Mouse (Mus musculus): ENCODE results near the gene Ccdc42. TPM values are rescaled to one million over a fixed set of nuclear protein-coding genes. Genes with fewer than 3 reads are reported as not detected.

Gene Ccdc42
- total and polyA plus RNA-seq, 3 experiments, result not detected

GRCm38 (mm10) chr11:68570861-68571260 lies 16.0 kb upstream of the Ccdc42 start:
- Histone ChIP-seq H3K27me3 (replicated peaks) (peaks cover 7% of the 10 kb centered on the region), H3K27ac (ENCODE audit: insufficient read depth, low read depth) (no peak overlapping the region), H3K9ac (ENCODE audit: insufficient read depth, low read depth) (no peak overlapping the region), H3K9me3 (replicated peaks; ENCODE audit: low read length) (no peaks in the 10 kb centered on the region), H3K79me2 (replicated peaks; ENCODE audit: control insufficient read depth, extremely low read depth, insufficient read depth, poor library complexity, severe bottlenecking) (no peaks in the 10 kb centered on the region), H3K36me3 (replicated peaks in 1 of 2; ENCODE audit: control insufficient read depth in 1 of 2, insufficient read depth in 1 of 2, low read length in 1 of 2) (no peaks in the 10 kb centered on the region), H3K4me2 (ENCODE audit: insufficient read depth, low read depth, poor library complexity, severe bottlenecking) (no peak overlapping the region), H3K4me1 (ENCODE audit: control insufficient read depth in 1 of 2, insufficient read depth in 2 of 2) (peaks cover 0 to 4% of the 10 kb centered on the region in 2 experiments; a peak in 2 of 4 replicates), H3K4me3 (replicated peaks in 1 of 3; ENCODE audit: low read depth in 2 of 3, low read length in 2 of 3, poor library complexity in 1 of 3) (no peak overlapping the region)
- TF ChIP-seq MAX (IDR thresholded peaks at IDR 0.05; ENCODE audit: low read length), result no peak
- TF ChIP-seq TCF12 (IDR thresholded peaks at IDR 0.05; ENCODE audit: low read depth, low read length), result no peak
- TF ChIP-seq MEF2A (IDR thresholded peaks at IDR 0.05; ENCODE audit: borderline replicate concordance, low read depth, low read length), result no peak
- no peak for TF ChIP-seq JUN (IDR thresholded peaks at IDR 0.05; ENCODE audit: insufficient read depth, low read depth, low read length)
- TF ChIP-seq NELFE (IDR thresholded peaks at IDR 0.05; ENCODE audit: low read depth, low read length), result no peak
- TF ChIP-seq POLR2AphosphoS2 (IDR thresholded peaks at IDR 0.05; ENCODE audit: low read depth, low read length), result no peak
- no peak for DNase-seq (ENCODE audit: extremely low read depth)
- in situ Hi-C loops (cut with MboI; ENCODE audit: low pct_ligation_motif_present, low pct_unique_long_range_greater_than_20kb, low sequenced_read_pairs) (loop anchor here (10.0 kb wide), 1 partner anchor 304 kb away; the partner anchor contains the start of gene Ndel1), dilution Hi-C loops (cut with MboI; ENCODE audit: extremely low pct_ligation_motif_present, extremely low pct_unique_long_range_greater_than_20kb, low sequenced_read_pairs) (no loop called here)

GRCm38 (mm10) chr11:68577076-68577475 lies 9.7 kb upstream of the Ccdc42 start:
- Histone ChIP-seq H3K79me2 (replicated peaks; ENCODE audit: control insufficient read depth, extremely low read depth, insufficient read depth, poor library complexity, severe bottlenecking) (no peaks in the 10 kb centered on the region), H3K27ac (ENCODE audit: insufficient read depth, low read depth) (no peak overlapping the region), H3K4me2 (ENCODE audit: insufficient read depth, low read depth, poor library complexity, severe bottlenecking) (no peak overlapping the region), H3K27me3 (replicated peaks) (peaks cover 7% of the 10 kb centered on the region), H3K4me1 (ENCODE audit: control insufficient read depth in 1 of 2, insufficient read depth in 2 of 2) (peaks cover 0 to 5% of the 10 kb centered on the region in 2 experiments; a peak in 1 of 4 replicates), H3K4me3 (replicated peaks in 1 of 3; ENCODE audit: low read depth in 2 of 3, low read length in 2 of 3, poor library complexity in 1 of 3) (no peak overlapping the region), H3K9ac (ENCODE audit: insufficient read depth, low read depth) (no peak overlapping the region), H3K36me3 (replicated peaks in 1 of 2; ENCODE audit: control insufficient read depth in 1 of 2, insufficient read depth in 1 of 2, low read length in 1 of 2) (no peaks in the 10 kb centered on the region), H3K9me3 (replicated peaks; ENCODE audit: low read length) (no peaks in the 10 kb centered on the region)
- dilution Hi-C loops (cut with MboI; ENCODE audit: extremely low pct_ligation_motif_present, extremely low pct_unique_long_range_greater_than_20kb, low sequenced_read_pairs) (no loop called here), in situ Hi-C loops (cut with MboI; ENCODE audit: low pct_ligation_motif_present, low pct_unique_long_range_greater_than_20kb, low sequenced_read_pairs) (loop anchor here (10.0 kb wide), 1 partner anchor 298 kb away; the partner anchor contains the start of gene Ndel1)
- TF ChIP-seq EP300 (IDR thresholded peaks at IDR 0.05; ENCODE audit: low read length) (no peak), MXI1 (IDR thresholded peaks at IDR 0.05; ENCODE audit: low read depth, low read length) (no peak), CHD2 (IDR thresholded peaks at IDR 0.05; ENCODE audit: low read length) (no peak), USF1 (IDR thresholded peaks at IDR 0.05; ENCODE audit: low read depth, low read length) (no peak), E2F4 (IDR thresholded peaks at IDR 0.05; ENCODE audit: insufficient replicate concordance, low read depth, low read length) (no peak), KAT2A (IDR thresholded peaks at IDR 0.05; ENCODE audit: insufficient replicate concordance, low read length) (no peak), ELF1 (IDR thresholded peaks at IDR 0.05; ENCODE audit: low read depth, low read length) (no peak), RCOR1 (conservative IDR thresholded peaks at IDR 0.05; ENCODE audit: low read depth, low read length) (no peak), BHLHE40 (IDR thresholded peaks at IDR 0.05; ENCODE audit: low read depth, low read length) (no peak), GABPA (IDR thresholded peaks at IDR 0.05; ENCODE audit: insufficient replicate concordance, low read depth, low read length) (no peak), MYC (IDR thresholded peaks at IDR 0.05; ENCODE audit: low read depth, low read length) (no peak), CTCF (conservative IDR thresholded peaks at IDR 0.05 in 1 of 2, IDR thresholded peaks at IDR 0.05 in 1 of 2; ENCODE audit: low read depth in 2 of 2, low read length in 2 of 2) (no peak), PAX5 (IDR thresholded peaks at IDR 0.05; ENCODE audit: low read length) (no peak), TBP (conservative IDR thresholded peaks at IDR 0.05; ENCODE audit: low read depth, low read length) (no peak), ZC3H11A (IDR thresholded peaks at IDR 0.05; ENCODE audit: low read depth, low read length) (no peak), RAD21 (IDR thresholded peaks at IDR 0.05; ENCODE audit: low read depth, low read length) (no peak), MEF2A (IDR thresholded peaks at IDR 0.05; ENCODE audit: borderline replicate concordance, low read depth, low read length) (no peak), POLR2A (IDR thresholded peaks at IDR 0.05; ENCODE audit: low read depth, low read length) (no peak), CHD1 (IDR thresholded peaks at IDR 0.05; ENCODE audit: low read depth, low read length) (no peak), JUN (IDR thresholded peaks at IDR 0.05; ENCODE audit: insufficient read depth, low read depth, low read length) (no peak)
- DNase-seq (ENCODE audit: extremely low read depth), result no peak
